Mouse (Mus musculus) liver, postnatal 0 days (tissue): ENCODE data around the gene Hoxd11. TPM values are rescaled to one million over a fixed set of nuclear protein-coding genes. Genes with fewer than 3 reads are reported as not detected.

Experiments used
- ATAC-seq: fragments of 200-750 bp; cut with Nextera tagmentation; 2 replicates; pipeline ENCODE4 v1.8.0; 2017; ENCODE audit warnings: mild to moderate bottlenecking, moderate library complexity
- DNase-seq: peaks from one replicate; pipeline ENCODE4 v3.0.0-alpha.2; 2016
- H3K27ac ChIP-seq: fragments of 300-500 bp; sonication (generic); 2 replicates; pipeline ENCODE4 v1.5.1; 2014; ENCODE audit warnings: antibody characterized with exemption, moderate library complexity, mild to moderate bottlenecking, low read depth
- H3K27me3 ChIP-seq: fragments of 300-500 bp; sonication (generic); 2 replicates; pipeline ENCODE4 v1.6.1; 2014; ENCODE audit warnings: low read length, control low read depth, mixed read lengths; ENCODE audit not compliant: insufficient read depth
- H3K36me3 ChIP-seq: fragments of 300-500 bp; sonication (generic); replicated peaks from 2 replicates; pipeline ENCODE4 v1.6.1; 2014; ENCODE audit warnings: mild to moderate bottlenecking, control low read depth, low read length, moderate library complexity, mixed read lengths; ENCODE audit not compliant: insufficient read depth
- H3K4me1 ChIP-seq: fragments of 300-500 bp; sonication (generic); 2 replicates; pipeline ENCODE4 v1.6.1; 2014; ENCODE audit warnings: antibody characterized with exemption, mild to moderate bottlenecking, control low read depth; ENCODE audit not compliant: insufficient read depth
- H3K4me2 ChIP-seq: fragments of 300-500 bp; sonication (generic); 2 replicates; pipeline ENCODE4 v1.6.1; 2014; ENCODE audit warnings: low read depth, mild to moderate bottlenecking, low read length, moderate library complexity, mixed read lengths
- H3K4me3 ChIP-seq: fragments of 300-500 bp; sonication (generic); 2 replicates; pipeline ENCODE4 v1.5.1; 2014; ENCODE audit warnings: low read depth, low read length
- H3K9ac ChIP-seq: fragments of 300-500 bp; sonication (generic); replicated peaks from 2 replicates; pipeline ENCODE4 v1.6.1; 2014; ENCODE audit warnings: mild to moderate bottlenecking, moderate library complexity
- H3K9me3 ChIP-seq: fragments of 300-500 bp; sonication (generic); 2 replicates; pipeline ENCODE4 v1.6.1; 2016; ENCODE audit warnings: mild to moderate bottlenecking, control low read depth, low read length, mixed read lengths
- CTCF ChIP-seq: sonication (generic); IDR thresholded peaks from 2 replicates; pipeline ENCODE4 v1.5.1; 2016; ENCODE audit warnings: antibody characterized with exemption, low read depth
- EP300 ChIP-seq: IDR thresholded peaks from 2 replicates; pipeline ENCODE4 v1.6.1; 2016; ENCODE audit warnings: antibody characterized with exemption, low read depth, mild to moderate bottlenecking
- WGBS: fragments of 180-500 bp; shearing (Covaris S2); extraction: QIAGEN DNeasy Blood & Tissue Kit; methylation state at CpG from one replicate; pipeline ENCODE4 v1.1.7; 2014; ENCODE audit not compliant: insufficient replicate concordance; 5-methylcytosine and 5-hydroxymethylcytosine counted together
- microRNA counts: library from miRNA; unstranded; fragments of <30 nt; microRNA quantifications from one replicate; lab custom pipeline; 2015
- microRNA-seq: library from miRNA; unstranded; fragments of <30 nt; microRNA quantifications from one replicate; pipeline ENCODE4, GENCODE M21; 2016
- polyA plus RNA-seq: library from polyadenylated mRNA; unstranded; fragments of >200 nt; fragmentation: Nextera tagmentation; extraction: Ambion mirVana; gene quantifications from 2 replicates; pipeline ENCODE4 v1.2.1, GENCODE M21; 2015

Gene Hoxd11
- polyA plus RNA-seq, 1 experiment from 2014 or later, result not detected

- Histone ChIP-seq H3K36me3 (no peaks in the 10 kb centered on the region), H3K4me1 (no peaks in the 10 kb centered on the region; the same call in 1 of the 2 replicates), H3K27ac (no peak overlapping the region), H3K27me3 (peaks cover 99% of the 10 kb centered on the region), H3K4me2 (no peak overlapping the region), H3K9ac (no peak overlapping the region), H3K9me3 (no peaks in the 10 kb centered on the region), H3K4me3 (no peak overlapping the region)
- ATAC-seq (no peak), DNase-seq (no peak)
- WGBS, result 7% methylated on average over 27 of the region's 27 CpGs
- no peak for TF ChIP-seq EP300
- TF ChIP-seq CTCF, result no peak
These were observed 55.8 kb downstream of the Hoxd11 start for GRCm38 (mm10) chr2:74734996-74735811.

- Histone ChIP-seq H3K4me1 (no peaks in the 10 kb centered on the region; the same call in 1 of the 2 replicates), H3K9me3 (no peaks in the 10 kb centered on the region), H3K27ac (no peak overlapping the region), H3K4me3 (no peak overlapping the region), H3K27me3 (peaks cover 99% of the 10 kb centered on the region), H3K36me3 (no peaks in the 10 kb centered on the region), H3K4me2 (peak overlapping the region; percentile 22; the same call in 1 of the 2 replicates), H3K9ac (no peak overlapping the region)
- DNase-seq (no peak), ATAC-seq (no peak)
- no peak for TF ChIP-seq CTCF
- no peak for TF ChIP-seq EP300
- WGBS, result 2% methylated on average over 42 of the region's 42 CpGs
These were observed 56.7 kb downstream of the Hoxd11 start for GRCm38 (mm10) chr2:74735851-74736687.

MicroRNA genes within 50 kb of the gene (microRNA counts, 519-probe panel; counts per million panel counts)
- not detected for microRNA mmu-miR-10b (lab: Ali Mortazavi, UCI)

Small RNA genes lying within 50 kb of the gene (microRNA-seq; reads per million reads assigned to microRNA genes)
- gene Gm44463 (not detected), gene Mir10b (315 reads per million, percentile 56 among the genes with 10 or more reads in this experiment)

Other genes with a start within 250 kb of the Hoxd11 start
- gene Lnpk, start 100.1 kb upstream of the Hoxd11 start, polyA plus RNA-seq, result 9.6 and 11.1 TPM in 2 replicates
- gene Evx2, start 20.0 kb upstream of the Hoxd11 start, polyA plus RNA-seq, result not detected in 2 replicates
- gene Hoxd13, start 11.2 kb upstream of the Hoxd11 start, polyA plus RNA-seq, result not detected in 2 replicates
- not detected in 2 replicates for gene Hoxd12, start 4.5 kb upstream of the Hoxd11 start, polyA plus RNA-seq
- not detected in 2 replicates for gene Hoxd10, start 12.4 kb downstream of the Hoxd11 start, polyA plus RNA-seq
- gene Hoxd9, start 18.2 kb downstream of the Hoxd11 start, polyA plus RNA-seq, result not detected in 2 replicates
- 0.04 TPM in 1 of 2 replicates, not detected in the other for gene Hoxd8, start 25.1 kb downstream of the Hoxd11 start, polyA plus RNA-seq
- gene Hoxd3, start 32.4 kb downstream of the Hoxd11 start, polyA plus RNA-seq, result not detected in 2 replicates
- gene Hoxd4, start 32.4 kb downstream of the Hoxd11 start, polyA plus RNA-seq, result not detected in 2 replicates
- gene Gm28230, start 47.2 kb downstream of the Hoxd11 start, polyA plus RNA-seq, result not detected in 2 replicates
- gene Hoxd1, start 83.4 kb downstream of the Hoxd11 start, polyA plus RNA-seq, result not detected in 2 replicates
- gene Mtx2, start 146.2 kb downstream of the Hoxd11 start, polyA plus RNA-seq, result 60.7 and 66.0 TPM in 2 replicates